Mouse (Mus musculus) midbrain, postnatal 0 days (tissue): Measurements from ENCODE around the gene Gm20388. TPM values are rescaled to one million over a fixed set of nuclear protein-coding genes. Genes with fewer than 3 reads are reported as not detected.
A peak's percentile ranks its signal among the peaks of the same experiment; 100 is the strongest.

Source experiments
- ATAC-seq: fragments of 200-750 bp; cut with Nextera tagmentation; 2 replicates; pipeline ENCODE4 v1.8.0; 2017; ENCODE audit warnings: moderate number of reproducible peaks, mild to moderate bottlenecking, moderate TSS enrichment, moderate library complexity; ENCODE audit not compliant: low FRiP score
- DNase-seq: peaks from one replicate; pipeline ENCODE4 v3.0.0-alpha.2; 2015; ENCODE audit warnings: low spot score
- H3K27ac ChIP-seq: fragments of 300-500 bp; sonication (generic); 2 replicates; pipeline ENCODE4 v1.5.1; 2014; ENCODE audit warnings: low read depth, mild to moderate bottlenecking, low read length, mixed read lengths
- H3K27me3 ChIP-seq: fragments of 300-500 bp; sonication (generic); 2 replicates; pipeline ENCODE4 v1.6.1; 2014; ENCODE audit warnings: low read length, control low read depth, mixed read lengths; ENCODE audit not compliant: insufficient read depth
- H3K36me3 ChIP-seq: fragments of 300-500 bp; sonication (generic); 2 replicates; pipeline ENCODE4 v1.6.1; 2014; ENCODE audit warnings: low read length, control low read depth, mixed read lengths; ENCODE audit not compliant: insufficient read depth
- H3K4me1 ChIP-seq: fragments of 300-500 bp; sonication (generic); 2 replicates; pipeline ENCODE4 v1.6.1; 2014; ENCODE audit warnings: mild to moderate bottlenecking, control low read depth, antibody characterized with exemption, low read length, mixed read lengths; ENCODE audit not compliant: insufficient read depth
- H3K4me2 ChIP-seq: fragments of 300-500 bp; sonication (generic); 2 replicates; pipeline ENCODE4 v1.6.1; 2014; ENCODE audit warnings: low read depth, mild to moderate bottlenecking, low read length, mixed read lengths; ENCODE audit not compliant: poor library complexity, severe bottlenecking
- H3K4me3 ChIP-seq: fragments of 300-500 bp; sonication (generic); 2 replicates; pipeline ENCODE4 v1.5.1; 2014; ENCODE audit warnings: low read depth, mild to moderate bottlenecking, low read length, moderate library complexity
- H3K9ac ChIP-seq: fragments of 300-500 bp; sonication (generic); replicated peaks from 2 replicates; pipeline ENCODE4 v1.6.1; 2014; ENCODE audit warnings: mild to moderate bottlenecking, low read length, moderate library complexity, mixed read lengths; ENCODE audit not compliant: poor library complexity, severe bottlenecking
- H3K9me3 ChIP-seq: fragments of 300-500 bp; sonication (generic); 2 replicates; pipeline ENCODE4 v1.6.1; 2016; ENCODE audit warnings: low read length, control low read depth
- CTCF ChIP-seq: IDR thresholded peaks from 2 replicates; pipeline ENCODE4 v1.5.1; 2016; ENCODE audit warnings: antibody characterized with exemption, mild to moderate bottlenecking
- WGBS: fragments of 180-500 bp; shearing (Covaris S2); extraction: QIAGEN DNeasy Blood & Tissue Kit; methylation state at CpG from one replicate; pipeline ENCODE4 v1.1.7; 2014; 5-methylcytosine and 5-hydroxymethylcytosine counted together
- polyA plus RNA-seq: library from polyadenylated mRNA; unstranded; fragments of >200 nt; fragmentation: Nextera tagmentation; extraction: Ambion mirVana; gene quantifications from 2 replicates; pipeline ENCODE4 v1.2.1, GENCODE M21; 2015
- total RNA-seq: library from RNA; depleted of rRNA; stranded (reverse); fragments of >200 nt; gene quantifications from 2 replicates; pipeline ENCODE4 v1.2.3, GENCODE M21; 2014

Gm20388 gene
- total and polyA plus RNA-seq, 2 experiments from 2014 or later: 74.2 TPM; not detected in 1

- H3K9ac ChIP-seq: peak overlapping the region; percentile 84
- peak overlapping the region; percentile 90 for H3K4me2 ChIP-seq
- ATAC-seq (peak; percentile 92), DNase-seq (peak; percentile 94)
- WGBS: under 1% methylated on average over 75 of the region's 79 CpGs
- H3K4me3 ChIP-seq: peak overlapping the region; percentile 83
- peaks cover 2% of the 10 kb centered on the region; the same call in 1 of the 2 replicates for H3K4me1 ChIP-seq
- TF ChIP-seq CTCF: peak; percentile 44
- H3K36me3 ChIP-seq: no peaks in the 10 kb centered on the region
- no peaks in the 10 kb centered on the region for H3K27me3 ChIP-seq
- H3K27ac ChIP-seq: peak overlapping the region; percentile 81
- no peaks in the 10 kb centered on the region for H3K9me3 ChIP-seq
These were observed 3948.5 kb downstream of the Gm20388 start for GRCm38 (mm10) chr8:123858941-123859647.

DNA sequence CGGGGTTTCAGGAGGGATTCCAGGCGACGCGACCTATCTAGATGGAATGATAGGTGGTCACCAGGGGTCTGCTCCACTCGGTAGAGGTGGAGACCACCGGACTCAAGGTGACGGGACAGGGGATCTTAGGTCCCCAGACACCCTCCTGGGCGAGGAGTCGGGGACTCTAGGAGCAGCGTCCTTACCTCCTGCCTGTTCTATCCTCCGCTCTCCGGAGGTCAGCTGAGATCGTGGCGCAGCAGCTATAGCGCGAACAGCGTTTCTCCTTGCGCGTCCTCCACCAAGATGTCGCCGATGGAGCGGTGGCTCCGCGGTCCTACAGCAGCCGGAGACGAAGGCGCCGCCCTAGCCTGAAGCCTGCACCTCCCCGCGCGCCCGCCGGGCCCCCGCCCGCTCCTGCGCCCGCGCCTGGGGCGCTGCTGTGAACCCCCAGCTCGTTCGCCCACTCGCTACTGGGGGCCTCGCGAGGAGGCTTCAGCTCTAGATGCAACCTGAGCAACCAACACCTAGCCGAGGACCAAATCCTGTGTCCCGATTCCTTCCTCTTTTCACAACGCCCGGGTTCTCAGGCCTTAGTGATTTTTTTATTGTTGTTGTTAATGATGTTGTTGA is 3949.1 kb downstream of the Gm20388 start, which contains the start of gene Ccsap:
Ccsap (minus strand) TSS at position 562 of the 612 bp plus-strand sequence.
- WGBS: 2% methylated on average over 45 of the region's 48 CpGs
- H3K9me3 ChIP-seq: no peaks in the 10 kb centered on the region
- H3K4me2 ChIP-seq: peak within 1 kb of the TSS; percentile 90
- H3K36me3 ChIP-seq: no peaks in the 10 kb centered on the region
- H3K9ac ChIP-seq: peak within 1 kb of the TSS; percentile 84
- H3K4me1 ChIP-seq: peaks cover 4% of the 10 kb centered on the region; the same call in 1 of the 2 replicates
- H3K4me3 ChIP-seq: peak within 1 kb of the TSS; percentile 83
- H3K27ac ChIP-seq: peak within 1 kb of the TSS; percentile 81
- no peak for TF ChIP-seq CTCF
- no peaks in the 10 kb centered on the region for H3K27me3 ChIP-seq
- DNase-seq: no peak
- ATAC-seq: peak; percentile 64

GRCm38 (mm10) chr8:123860386-123860785 is 3949.7 kb downstream of the Gm20388 start:
- ATAC-seq: no peak
- H3K4me3 ChIP-seq: peak overlapping the region; percentile 83
- H3K27ac ChIP-seq: no peak overlapping the region
- WGBS: 76% methylated on average over 4 of the region's 4 CpGs
- no peaks in the 10 kb centered on the region for H3K9me3 ChIP-seq
- DNase-seq: no peak
- no peaks in the 10 kb centered on the region for H3K27me3 ChIP-seq
- H3K36me3 ChIP-seq: no peaks in the 10 kb centered on the region
- H3K4me2 ChIP-seq: peak overlapping the region; percentile 90
- H3K4me1 ChIP-seq: peaks cover 4% of the 10 kb centered on the region; the same call in 1 of the 2 replicates
- no peak for TF ChIP-seq CTCF
- peak overlapping the region; percentile 84 for H3K9ac ChIP-seq

- ATAC-seq (no peak), DNase-seq (no peak)
- Histone ChIP-seq H3K4me3 (no peak overlapping the region), H3K36me3 (no peaks in the 10 kb centered on the region), H3K27ac (no peak overlapping the region), H3K9ac (no peak overlapping the region), H3K9me3 (no peaks in the 10 kb centered on the region), H3K4me2 (no peak overlapping the region), H3K4me1 (peaks cover 4% of the 10 kb centered on the region; the same call in 1 of the 2 replicates), H3K27me3 (no peaks in the 10 kb centered on the region)
- no peak for TF ChIP-seq CTCF
- 83% methylated on average over 7 of the region's 7 CpGs for WGBS
These were observed 3955.1 kb downstream of the Gm20388 start for GRCm38 (mm10) chr8:123865786-123866185.

DNA sequence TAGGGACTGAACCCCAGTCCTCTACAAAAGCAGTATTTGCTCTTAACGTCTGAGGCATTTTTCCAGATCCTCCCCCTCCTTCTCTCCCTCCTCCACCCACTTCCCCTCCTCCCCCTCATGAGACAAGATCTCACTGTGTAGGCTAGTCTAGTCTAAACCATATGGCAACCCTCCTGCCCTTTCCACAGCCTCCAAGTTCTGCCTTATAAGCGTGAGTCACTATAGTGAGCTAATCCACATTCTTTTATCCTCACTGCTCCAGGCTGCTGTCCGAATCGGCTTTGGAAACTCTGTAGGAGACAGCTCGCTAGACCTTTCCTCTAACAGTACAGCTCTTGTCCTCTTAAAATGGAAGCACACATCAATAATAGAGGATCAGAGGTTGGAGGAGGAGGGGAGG is 3956.3 kb downstream of the Gm20388 start:
- Histone ChIP-seq H3K4me1 (peaks cover 4% of the 10 kb centered on the region; the same call in 1 of the 2 replicates), H3K9ac (no peak overlapping the region), H3K27ac (no peak overlapping the region), H3K4me3 (no peak overlapping the region), H3K4me2 (no peak overlapping the region), H3K27me3 (no peaks in the 10 kb centered on the region), H3K9me3 (no peaks in the 10 kb centered on the region), H3K36me3 (no peaks in the 10 kb centered on the region)
- 8% methylated on average over 5 of the region's 5 CpGs for WGBS
- no peak for TF ChIP-seq CTCF
- ATAC-seq (no peak), DNase-seq (peak; percentile 18)

DNA sequence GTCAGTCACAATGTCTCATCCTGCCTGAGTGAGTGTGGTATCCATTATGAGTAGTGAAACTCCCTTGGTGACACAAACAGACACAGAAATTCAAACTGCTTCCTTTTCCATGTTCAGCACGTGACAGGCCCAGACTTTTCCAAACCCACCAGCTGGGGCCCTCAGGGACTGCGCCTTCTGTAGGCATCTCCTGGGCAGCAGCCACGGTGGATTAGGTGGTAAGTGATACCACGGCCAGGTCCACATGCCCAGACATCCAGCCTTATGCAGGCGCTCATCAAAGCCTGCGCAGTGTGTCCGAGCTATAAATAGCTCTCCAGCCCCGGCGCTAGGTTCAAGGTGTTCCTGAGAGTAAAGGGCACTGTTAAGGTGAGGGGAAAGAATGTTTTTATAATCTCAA is 3961.4 kb downstream of the Gm20388 start:
- Histone ChIP-seq H3K36me3 (no peaks in the 10 kb centered on the region), H3K9ac (no peak overlapping the region), H3K9me3 (no peaks in the 10 kb centered on the region), H3K27ac (no peak overlapping the region), H3K4me1 (no peaks in the 10 kb centered on the region), H3K4me2 (no peak overlapping the region), H3K4me3 (no peak overlapping the region), H3K27me3 (no peaks in the 10 kb centered on the region)
- 77% methylated on average over 9 of the region's 9 CpGs for WGBS
- DNase-seq (no peak), ATAC-seq (no peak)
- TF ChIP-seq CTCF: no peak
